Mouse (Mus musculus): ENCODE results near the gene 5730596B20Rik.

The 5730596B20Rik gene

GRCm38 (mm10) chr6:52212556-52213118 is 35.3 kb downstream of the 5730596B20Rik start:
- no peak for DNase-seq (ENCODE audit: low read depth, low spot score)

GRCm38 (mm10) chr6:52213119-52213986 is 36.1 kb downstream of the 5730596B20Rik start, which contains the start of the genes Hoxa3 and Gm28308:
Hoxa3 (minus strand) TSS chr6:52213336.
Gm28308 (minus strand) TSS chr6:52213339.
- peak; percentile 92 for DNase-seq (ENCODE audit: low read depth, low spot score)

GRCm38 (mm10) chr6:52214271-52214670 is 37.0 kb downstream of the 5730596B20Rik start:
- peak; percentile 58 for DNase-seq (ENCODE audit: low read depth, low spot score)

- DNase-seq (ENCODE audit: low read depth, low spot score): peak; percentile 26
These were observed 37.8 kb downstream of the 5730596B20Rik start for GRCm38 (mm10) chr6:52215070-52215469.

DNA sequence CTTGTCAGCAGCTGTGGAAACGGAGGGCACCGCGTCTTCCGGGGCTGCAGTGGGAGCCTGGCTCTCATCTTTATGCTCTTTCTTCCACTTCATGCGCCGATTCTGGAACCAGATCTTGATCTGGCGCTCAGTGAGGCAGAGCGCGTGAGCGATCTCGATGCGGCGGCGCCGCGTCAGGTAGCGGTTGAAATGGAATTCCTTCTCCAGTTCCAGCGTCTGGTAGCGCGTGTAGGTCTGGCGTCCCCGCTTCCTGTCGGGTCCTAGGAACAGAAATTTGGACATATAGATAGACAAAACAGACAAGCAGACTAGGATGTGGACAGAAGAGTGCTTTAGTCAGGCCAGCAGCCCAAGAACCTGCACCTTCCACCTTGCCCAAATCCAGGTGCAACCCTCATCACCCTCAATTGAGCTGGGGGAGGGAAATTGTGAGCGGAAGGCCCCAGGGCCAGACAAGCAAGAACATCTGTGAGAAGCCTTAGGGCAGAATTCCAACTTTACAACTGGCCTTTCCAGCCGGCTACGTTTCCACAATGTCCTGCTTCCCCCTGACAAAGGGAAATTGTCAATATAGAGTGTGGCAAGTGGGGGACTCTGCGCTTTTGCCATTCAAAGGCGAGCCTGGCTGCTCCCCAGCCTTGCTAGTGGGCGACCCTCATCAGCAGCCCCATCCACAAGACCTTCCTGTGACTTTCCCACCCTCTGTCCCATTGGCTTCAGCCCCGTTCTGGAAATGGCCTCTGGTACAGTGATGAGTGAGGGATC is 38.7 kb downstream of the 5730596B20Rik start:
- peak; percentile 49 for DNase-seq (ENCODE audit: low read depth, low spot score)

GRCm38 (mm10) chr6:52216691-52217458 is 39.6 kb downstream of the 5730596B20Rik start:
- peak; percentile 88 for DNase-seq (ENCODE audit: low read depth, low spot score)

DNA sequence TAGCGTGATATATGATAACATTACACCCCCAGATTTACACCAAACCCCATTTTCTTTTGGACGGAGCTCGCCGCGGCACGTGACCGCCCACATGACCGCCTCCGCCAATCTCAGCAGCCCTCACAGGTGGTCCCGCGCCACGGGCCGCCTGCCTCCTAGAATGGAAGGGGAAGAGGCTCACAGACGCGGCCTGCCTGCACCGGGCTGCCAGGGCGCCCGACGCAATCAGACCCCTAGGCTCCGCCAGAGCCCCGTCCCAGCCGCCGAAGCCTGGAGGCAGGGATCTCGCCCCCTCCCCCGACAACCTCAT is 40.1 kb downstream of the 5730596B20Rik start:
- DNase-seq (ENCODE audit: low read depth, low spot score): peak; percentile 94

DNA sequence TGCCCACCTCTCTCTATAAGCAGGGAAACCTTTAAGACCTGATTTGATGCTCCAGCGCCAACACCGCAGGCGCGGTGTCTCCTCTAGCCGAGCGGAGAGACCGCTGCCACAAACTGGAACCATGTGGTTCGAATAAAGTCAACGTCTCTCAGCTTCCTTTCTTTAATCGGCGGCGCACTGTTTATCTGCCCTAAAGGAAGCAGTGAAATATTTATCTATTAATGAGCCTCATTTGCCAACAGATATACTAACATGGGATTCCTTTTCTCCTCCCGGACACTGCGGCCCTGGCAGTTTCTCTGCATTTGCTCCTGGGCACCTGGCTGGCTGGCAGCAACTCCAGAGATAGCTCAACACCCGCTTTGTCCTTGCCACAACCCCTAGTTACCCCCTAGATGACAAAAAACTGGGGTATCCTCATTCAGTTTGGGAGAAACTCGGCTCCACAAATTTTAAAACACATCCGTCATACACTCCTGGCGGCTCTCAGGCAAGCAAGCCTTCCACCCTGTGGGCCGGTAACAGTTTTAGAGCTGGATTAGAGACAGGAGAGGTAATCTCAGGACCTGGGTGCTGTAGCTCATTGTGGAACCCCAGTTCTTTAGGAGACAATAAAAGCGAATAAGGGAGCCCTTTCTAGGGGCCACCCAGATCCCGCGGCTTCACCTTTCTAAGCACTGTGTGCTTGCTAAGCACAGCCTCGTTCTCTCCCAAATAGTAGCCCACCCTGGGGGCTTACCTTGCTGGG is 40.8 kb downstream of the 5730596B20Rik start:
- no peak for DNase-seq (ENCODE audit: low read depth, low spot score)

DNA sequence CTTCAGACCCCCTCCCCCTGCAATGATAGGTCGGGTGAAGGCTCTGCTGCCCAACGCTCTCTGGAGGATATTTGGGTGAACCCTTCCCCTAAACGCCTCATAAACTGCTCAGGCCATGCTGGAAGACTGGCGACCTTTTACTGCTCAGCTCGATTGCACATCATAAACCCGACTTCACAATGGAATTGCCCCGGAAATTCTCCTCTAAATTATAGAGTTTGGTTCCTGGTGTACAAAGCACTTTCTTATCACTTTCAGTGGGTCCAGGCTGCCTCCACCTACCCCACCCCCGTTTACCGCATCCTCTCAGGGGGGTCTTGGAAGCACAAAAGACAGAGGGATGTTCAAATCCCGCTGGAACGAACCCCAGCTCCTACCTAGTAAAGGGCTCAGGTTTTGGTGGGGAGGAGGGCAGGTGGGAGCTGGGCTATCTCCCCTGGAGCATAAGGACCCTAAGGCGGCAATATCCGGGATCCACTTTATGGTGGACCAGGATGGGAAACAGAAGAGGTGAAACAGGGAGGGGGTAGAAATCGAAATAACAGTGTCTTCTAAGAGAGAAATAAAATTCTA is 41.4 kb downstream of the 5730596B20Rik start:
- no peak for DNase-seq (ENCODE audit: low read depth, low spot score)

- DNase-seq (ENCODE audit: low read depth, low spot score): no peak
These were observed 42.1 kb downstream of the 5730596B20Rik start for GRCm38 (mm10) chr6:52219234-52219942.

DNA sequence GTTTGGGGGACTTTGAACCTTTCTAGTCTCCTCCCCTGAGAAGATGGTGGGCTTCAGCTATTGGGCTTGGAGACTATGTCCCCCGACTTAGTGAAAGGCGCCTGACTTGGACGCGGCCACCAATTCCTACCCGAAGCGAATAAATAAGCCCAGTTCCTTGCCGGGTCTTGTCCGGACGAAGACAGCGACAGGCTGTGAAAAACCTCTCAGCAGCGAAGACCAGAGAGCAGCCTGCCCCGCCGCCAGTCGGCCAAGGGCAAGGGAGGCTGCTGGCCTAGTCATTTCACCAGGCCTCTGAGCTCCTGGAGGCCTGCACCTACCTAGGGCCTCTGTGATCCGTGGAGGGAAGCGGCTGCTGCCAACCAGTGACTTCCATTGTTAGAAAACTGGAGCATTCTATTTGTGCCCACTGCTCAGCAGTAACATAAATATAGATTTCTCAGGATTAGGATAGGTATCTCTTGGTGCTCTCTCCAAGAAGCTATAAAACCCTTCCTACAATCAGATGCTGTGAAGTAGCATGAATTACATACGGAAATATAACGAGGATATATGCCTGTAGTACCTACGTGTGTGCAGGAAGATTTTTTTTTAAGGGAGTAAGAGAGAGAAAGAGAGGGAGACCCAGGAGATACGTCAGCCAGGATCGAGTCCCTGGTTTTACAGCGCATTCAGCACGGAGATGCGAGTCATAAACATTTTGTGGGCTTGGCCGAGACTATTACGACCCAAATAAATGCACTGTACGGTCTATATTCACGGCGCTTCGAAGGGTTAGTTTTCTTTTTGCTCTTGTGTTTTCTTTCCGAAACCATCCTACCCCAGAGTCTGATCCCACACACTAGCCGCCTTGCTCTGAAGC is 42.9 kb downstream of the 5730596B20Rik start:
- no peak for DNase-seq (ENCODE audit: low read depth, low spot score)

GRCm38 (mm10) chr6:52220865-52221310 is 43.6 kb downstream of the 5730596B20Rik start:
- DNase-seq (ENCODE audit: low read depth, low spot score): no peak

- peak; percentile 92 for DNase-seq (ENCODE audit: low read depth, low spot score)
These were observed 44.2 kb downstream of the 5730596B20Rik start, which contains the start of gene Hoxa7 for GRCm38 (mm10) chr6:52221337-52221992. Hoxa7 (minus strand) TSS chr6:52221854.

GRCm38 (mm10) chr6:52221993-52222685 is 44.8 kb downstream of the 5730596B20Rik start:
- DNase-seq (ENCODE audit: low read depth, low spot score): no peak

DNA sequence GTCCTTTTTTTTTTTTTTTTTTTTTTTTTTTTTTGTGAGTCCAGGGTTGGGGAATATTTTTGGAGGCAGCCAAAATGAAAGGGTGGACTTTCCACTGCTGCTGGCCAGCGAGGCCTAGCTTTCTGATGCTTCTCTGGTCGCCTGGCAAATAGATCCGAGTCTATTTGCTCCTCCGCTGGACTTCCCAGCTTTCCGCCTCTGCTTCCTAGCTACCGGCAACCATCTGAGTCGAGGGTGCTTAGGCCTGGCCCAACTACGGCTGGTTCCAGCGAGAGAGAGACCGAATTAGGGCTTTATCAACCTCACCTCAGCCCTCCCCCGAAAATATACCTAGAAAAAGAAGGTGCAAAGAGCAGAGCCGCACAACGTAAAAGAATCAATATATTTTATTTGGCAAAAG is 45.4 kb downstream of the 5730596B20Rik start:
- DNase-seq (ENCODE audit: low read depth, low spot score): no peak

- DNase-seq (ENCODE audit: low read depth, low spot score): no peak
These were observed 46.9 kb downstream of the 5730596B20Rik start for GRCm38 (mm10) chr6:52223939-52224760.
